Mouse (Mus musculus): ENCODE data around the gene Srrm4. TPM values are rescaled to one million over a fixed set of nuclear protein-coding genes. Genes with fewer than 3 reads are reported as not detected.
"Not testable (repeated sequence)": the region's sequence is repeated elsewhere in the genome, so short reads cannot be mapped to it uniquely, and the experiment has no call there.

Gene Srrm4
- total RNA-seq, 2 experiments from 2014 or later, result 1.6 to 1.9 TPM

DNA sequence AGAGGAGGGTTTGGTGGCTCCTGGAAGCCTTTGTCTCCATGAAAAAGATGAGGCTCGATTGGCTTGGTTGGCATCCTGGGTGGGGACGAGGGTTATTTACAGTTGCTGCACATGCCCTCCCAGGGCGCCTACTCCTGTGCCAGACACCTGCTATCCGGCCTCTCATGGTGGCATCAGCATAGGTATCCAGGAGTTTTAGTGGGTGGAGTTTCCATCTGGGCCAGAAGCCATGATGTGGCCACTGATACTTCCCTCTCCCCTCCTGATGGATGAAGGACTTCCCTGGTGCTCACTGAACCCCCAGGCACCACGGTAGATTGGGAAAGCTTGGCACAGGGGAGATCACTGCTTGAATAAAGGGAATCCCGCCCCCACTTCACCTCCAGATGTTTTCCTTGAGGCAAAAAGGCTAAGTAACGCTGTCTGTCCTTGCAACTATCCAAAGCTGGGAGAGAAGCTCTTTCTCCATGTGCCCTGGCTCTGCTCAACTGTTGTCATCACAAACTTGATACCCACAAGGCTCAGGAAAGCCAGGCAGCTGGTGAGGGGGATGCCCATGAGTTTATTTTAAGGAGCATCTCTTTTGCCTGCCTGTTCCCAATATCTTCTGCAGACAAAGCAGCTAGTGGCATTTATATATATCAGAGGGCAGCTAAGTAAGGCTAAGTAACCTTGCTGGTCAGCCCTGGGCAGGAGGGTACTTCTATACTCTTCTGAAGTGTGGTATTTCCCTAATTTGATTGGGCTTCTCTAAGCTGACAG lies 148.7 kb downstream of the Srrm4 start:
- no peak for DNase-seq

DNA sequence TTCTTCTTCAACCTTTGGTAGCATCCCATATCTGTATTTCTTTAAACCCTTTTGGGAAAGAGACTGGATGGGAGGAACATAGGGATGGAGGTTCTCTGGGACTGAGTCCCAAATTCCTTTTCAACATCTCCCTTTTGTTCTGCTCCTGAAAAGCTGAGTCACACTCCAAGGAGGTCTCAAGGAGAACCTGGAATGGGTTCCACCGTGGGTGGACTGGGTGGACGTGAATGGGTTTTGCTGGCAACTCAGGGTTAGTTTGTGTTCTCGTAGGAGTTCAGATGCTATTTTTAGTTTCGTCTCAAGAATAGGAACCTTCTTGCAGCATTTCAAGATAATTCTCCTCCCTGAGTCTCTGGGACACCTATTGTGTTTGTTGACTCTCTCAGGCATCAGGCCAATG lies 151.4 kb downstream of the Srrm4 start:
- no peak for DNase-seq

DNA sequence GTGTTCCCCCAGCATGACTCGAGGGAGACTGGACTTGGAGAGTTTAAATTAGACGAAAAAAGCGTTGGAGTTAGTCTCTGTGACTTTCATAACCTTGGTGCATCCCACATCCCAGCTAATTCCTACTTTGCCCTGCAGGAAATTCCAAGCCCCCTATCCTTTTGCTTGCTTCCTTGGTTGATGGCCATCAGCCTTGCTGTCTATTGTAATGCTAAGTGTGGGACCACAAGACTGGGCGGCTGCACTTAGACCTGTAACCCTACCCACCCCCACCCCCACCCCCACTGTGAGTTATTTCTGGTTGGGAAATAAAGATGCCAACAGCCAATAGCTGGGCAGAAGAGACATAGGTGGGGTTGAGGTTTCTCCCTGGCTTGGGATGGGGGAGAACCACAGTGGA lies 153.3 kb downstream of the Srrm4 start:
- no peak for DNase-seq

DNA sequence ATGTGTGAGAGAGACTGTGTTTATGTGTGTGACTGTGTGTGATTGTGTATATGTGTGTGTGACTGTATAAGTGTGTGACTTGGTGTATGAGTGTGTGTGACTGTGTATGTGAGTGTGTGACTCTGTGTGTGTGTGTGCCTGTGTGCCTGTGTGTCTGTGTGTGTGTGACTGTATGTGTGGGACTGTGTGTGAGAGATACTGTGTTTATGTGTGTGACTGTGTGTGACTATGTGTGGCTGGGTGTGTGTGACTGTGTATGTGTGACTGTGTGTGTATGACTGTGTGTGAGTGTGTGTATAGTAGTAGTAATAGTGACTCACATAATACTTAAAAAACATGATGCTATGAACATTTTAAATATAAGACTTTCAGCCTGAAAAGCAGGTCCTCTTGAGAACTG lies 155.5 kb downstream of the Srrm4 start:
- DNase-seq, result no peak

DNA sequence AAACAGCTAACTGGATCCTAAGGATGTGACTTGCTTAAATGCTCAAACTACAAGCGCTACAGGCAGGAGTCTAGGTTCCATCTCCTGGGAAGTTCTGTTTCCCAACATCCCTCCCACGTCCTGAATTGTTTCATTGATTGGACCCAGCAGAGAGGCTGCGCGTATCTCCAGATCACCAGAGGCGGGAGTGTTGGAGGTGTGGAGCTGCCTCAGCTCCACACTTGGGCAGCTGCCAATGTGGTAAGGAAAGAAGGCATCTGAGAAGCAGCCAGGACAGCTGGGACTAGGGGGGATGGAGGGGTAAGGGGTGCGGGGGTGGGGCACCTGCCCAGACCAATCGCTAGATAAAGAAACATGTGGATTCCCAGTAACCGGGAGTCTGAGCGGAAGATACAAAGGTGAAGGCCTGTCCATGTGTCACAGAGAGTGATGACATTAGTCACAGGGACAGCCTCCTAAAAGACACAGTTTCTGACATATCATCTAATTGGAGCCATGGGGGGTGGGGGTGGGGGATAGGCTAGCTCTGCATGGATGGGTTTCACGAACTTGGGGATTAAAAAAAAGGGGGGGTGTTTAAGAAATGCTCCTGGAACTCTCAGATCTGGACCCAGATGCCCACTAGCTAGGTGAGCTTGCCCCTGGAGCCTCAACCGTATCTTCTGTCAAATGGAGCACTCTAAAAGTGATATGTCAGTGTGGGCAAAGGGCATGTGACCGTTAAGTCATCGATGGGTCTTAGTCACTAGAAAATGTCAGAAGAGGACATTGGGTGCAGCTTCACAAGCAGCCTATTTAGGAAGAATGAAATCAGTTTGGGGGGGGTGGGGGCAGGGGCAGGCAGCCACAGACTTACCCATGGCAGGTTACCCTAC lies 156.4 kb downstream of the Srrm4 start:
- DNase-seq, result peak; percentile 40 to 46

DNA sequence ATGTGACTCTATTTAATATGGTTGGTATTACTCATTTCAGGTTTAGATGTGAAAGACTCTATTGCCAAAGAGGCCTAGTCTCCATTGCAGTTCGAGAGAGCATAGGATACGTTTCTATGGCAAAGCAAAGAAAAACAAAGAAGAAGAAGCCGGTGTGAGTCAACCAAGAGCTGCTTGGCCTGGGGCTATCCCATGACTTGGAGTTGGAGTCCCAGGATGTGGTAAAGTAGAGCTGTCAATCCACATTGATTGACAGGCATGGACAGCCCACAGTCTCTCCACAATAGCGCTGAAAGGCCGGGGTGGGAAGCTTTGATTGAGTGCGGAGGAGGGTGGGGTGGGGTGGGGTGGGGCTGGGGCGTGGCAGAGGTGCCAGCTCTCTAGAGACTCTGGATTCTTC lies 158.7 kb downstream of the Srrm4 start:
- DNase-seq, result no peak

DNA sequence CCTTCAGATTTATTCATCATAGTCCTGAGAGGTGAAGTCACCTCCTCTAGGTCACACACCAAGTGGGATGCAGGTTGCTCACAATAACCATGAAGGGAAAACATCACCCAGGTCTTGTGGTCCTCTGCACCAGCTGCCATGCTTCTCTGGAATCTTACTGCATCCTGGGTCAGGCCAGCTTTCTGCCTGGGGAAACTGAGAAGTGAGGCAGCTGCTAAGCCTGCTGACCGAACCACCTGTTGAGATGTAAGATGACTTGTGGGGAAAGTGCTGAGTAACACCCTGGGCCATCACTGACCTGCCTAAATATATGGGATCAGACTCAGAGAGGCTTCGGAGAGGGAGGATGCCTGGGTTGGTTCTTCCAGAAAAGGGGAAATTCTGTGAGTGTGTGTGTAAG lies 164.9 kb downstream of the Srrm4 start:
- DNase-seq, result no peak

DNA sequence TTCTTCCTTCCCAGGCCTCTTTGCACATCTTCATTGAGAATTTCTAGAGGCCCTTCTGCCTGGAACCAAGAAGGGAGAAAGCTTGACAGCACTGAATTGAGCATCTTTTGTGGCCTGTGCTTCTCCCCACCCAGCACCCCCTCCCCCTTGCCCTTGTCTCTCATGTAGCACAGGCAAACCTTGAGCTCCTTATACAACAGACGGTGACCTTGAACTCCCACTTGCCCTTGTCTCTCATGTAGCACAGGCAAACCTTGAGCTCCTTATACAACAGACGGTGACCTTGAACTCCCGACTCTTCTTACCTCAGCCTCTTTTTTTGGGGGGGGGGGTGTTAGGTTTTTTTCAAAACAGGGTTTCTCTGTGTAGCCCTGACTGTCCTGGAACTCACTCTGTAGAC lies 165.9 kb downstream of the Srrm4 start:
- DNase-seq, result not testable (repeated sequence)

DNA sequence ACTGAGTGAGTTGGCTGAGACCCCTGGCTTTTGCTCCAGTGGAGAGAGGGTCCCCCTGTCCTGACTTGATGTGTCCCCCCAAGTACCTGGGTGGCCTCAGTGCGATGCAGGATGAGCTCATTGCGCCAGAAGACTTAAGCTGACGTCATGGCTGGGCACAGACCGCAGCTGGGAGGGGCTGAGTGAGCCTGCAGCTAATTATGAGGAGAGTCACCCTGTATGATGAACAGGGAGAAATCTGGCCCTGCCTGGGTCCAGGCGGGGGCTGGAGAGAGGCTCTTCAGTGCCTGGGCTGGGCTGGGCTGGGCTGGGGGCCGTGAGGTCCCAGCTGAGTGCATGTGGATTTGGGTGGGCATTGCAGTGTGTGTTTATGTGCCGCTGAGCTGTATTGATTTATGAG lies 166.3 kb downstream of the Srrm4 start:
- DNase-seq, result peak; percentile 24 to 47

DNA sequence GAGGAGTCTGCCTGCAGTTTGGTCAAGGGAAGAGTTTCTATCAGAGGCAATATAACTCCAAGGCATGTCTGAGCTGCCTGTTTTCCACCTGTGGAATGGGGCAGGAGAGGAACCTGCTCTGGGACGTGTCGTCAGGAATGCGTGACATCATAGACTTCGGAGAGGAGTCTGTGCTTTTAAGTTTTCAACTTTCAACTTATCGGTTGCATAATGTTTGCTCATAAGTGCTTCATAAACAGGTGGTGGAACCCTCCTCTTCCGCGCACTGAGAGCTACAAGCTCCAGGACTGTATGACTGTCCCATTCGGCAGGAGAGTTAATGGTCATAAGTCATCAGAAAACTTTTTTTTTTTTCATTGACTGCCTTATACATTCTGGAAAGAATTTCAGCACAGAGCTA lies 167.9 kb downstream of the Srrm4 start:
- DNase-seq, result no peak

DNA sequence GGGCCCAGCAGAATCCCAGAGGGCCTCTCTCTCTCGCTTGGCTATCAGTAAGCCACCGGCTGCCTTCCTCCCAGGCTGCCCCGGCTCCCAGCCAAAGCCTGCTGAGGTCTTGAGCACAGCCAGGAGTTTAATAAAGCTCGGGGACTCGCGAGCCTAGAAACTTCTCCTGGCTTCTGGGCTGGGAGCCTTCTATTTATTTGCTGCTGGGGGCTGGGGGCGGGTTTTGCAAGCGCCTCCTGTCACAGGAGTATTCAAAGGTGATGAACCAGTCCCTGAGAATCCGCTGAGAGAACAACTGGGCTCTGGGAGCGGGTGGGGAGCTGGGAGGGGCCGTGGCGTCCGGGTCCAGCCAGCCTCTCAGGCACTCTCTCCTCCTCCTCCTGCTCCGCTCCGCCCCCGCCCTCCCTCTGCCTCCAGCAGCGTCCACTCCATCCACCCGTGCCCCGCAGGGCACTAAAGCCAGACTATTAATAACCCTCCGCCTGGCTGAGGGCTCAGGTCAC lies 168.9 kb downstream of the Srrm4 start, which contains the start of gene Hspb8:
TSS of gene Hspb8 (minus strand) at position 166 of the 503 bp plus-strand sequence.
- peak; percentile 90 to 94 for DNase-seq

DNA sequence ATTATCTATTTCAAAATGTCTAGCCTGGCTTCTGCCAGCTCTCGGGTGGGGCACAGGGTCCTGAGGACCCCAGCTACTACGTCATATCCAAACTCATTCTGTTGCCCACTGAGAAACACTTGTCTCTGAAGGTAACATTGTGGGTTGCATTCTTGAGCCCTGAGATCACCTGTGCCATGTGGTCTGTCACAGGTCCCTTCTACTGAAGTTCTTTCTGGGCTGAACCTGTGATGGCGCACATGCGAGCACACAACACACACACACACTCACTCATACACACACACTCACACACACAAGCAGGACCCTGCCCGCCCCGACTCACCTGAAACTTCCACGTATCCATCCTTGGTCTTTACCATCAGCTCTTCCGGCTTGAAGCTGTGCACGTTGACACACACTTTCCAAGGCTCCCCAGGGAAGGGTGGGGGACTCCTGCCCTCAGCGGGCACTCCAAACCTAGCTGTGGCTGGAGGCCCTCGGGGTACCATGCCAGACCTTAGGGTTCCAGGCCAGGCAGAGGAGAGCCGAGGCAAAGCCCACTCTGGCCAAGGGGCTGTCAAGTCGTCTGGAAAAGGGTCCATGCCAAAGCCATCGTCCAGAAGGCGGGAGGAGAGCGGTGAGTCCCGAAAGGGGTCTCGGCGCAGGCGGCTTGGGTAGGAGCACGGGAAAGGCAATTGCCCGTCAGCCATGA lies 169.7 kb downstream of the Srrm4 start:
- peak; percentile 18 to 44 for DNase-seq

DNA sequence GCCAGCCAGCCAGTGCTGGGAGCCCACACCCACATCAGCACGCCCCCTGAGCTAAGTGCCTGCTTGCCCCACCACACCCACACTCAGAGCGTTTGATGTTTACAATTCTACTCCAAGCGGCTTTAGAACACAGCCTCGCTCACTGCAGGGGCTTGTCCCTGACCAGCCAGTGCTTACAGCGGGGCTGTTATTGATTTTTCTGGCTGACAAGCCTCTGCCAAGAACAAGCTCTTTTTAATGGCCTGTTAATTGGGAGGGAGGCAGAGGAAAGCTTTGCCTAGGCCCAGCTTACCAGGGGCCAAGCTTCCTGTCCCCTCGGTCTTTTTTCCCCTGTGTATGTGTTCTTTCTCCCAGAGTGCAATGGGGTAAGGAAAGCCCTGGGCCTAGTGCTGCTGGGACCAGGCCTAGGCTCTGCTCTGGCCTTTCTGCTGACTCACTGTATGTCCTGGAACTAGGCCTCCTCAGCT lies 170.8 kb downstream of the Srrm4 start:
- peak; percentile 48 to 62 for DNase-seq

DNA sequence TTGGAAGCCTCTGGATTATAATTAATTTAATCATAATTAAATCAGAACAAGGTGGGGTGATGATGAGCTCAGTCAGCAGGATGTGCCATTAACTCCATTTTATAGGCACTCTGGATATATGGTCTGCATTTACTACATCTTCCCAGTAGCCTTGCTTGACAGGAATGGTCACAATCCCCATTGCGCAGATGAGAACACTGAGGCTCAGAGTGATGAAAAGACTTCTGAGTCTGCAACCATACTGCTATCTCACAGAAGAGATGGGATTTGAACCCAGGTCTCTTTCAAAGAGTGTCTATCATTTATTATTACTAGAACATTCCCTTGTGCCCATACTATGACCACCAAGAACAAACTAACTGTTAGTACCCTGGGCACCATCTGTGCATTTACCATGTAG lies 171.4 kb downstream of the Srrm4 start:
- DNase-seq, result no peak

DNA sequence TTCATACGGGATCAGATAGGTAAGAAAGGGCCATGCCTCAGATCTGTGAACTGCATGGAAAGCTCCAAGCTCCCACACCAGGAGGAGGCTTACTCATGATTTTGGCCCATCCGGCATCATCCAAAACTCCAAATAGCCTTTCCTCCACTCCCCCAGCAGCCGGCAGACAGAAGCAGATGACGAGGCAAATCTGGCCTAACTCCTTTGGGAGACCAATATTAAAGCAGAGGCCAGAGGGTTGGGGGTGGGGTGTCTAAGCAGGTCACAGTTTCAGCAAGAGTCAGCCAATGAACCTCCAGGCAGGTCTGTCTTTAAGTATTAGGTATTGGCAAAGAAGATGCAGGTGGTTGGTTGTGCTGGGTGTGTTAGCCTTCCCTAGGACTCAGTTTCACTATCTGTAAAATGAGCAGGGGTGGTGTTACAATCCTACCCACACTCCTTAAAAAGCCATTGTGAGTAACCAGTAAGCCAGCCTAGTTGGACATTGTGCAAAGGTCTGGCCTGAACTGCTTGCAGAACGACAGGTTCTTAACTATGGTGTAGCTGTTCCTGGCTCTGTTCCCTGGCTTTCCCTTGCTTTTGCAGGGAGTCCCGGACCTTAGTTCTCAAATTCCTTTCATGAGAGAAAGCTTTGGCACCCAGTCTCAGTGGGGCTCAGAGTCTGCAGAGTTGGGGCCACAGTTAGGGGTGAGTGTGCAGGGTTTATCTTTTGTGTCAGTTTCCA lies 172.1 kb downstream of the Srrm4 start:
- peak; percentile 19 to 48 for DNase-seq

DNA sequence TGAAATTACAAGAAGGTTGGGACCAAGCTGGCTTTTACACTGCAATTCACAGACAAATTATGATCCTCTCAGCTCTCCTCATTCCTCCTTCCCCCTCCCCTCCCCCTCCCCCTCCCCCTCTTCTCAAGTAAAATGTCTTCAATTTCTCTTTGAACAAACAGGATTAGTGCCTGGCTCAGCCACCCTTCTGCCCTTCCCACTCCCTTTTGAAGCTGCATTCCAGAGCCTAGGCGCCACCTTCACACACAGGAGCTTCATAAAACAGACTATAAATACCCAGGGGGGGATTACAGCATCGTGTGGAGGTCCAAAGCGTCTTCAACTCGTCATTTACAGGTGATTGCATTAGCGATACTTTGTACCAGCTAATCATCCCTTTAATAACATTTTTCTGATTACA lies 175.4 kb downstream of the Srrm4 start:
- DNase-seq, result no peak

DNA sequence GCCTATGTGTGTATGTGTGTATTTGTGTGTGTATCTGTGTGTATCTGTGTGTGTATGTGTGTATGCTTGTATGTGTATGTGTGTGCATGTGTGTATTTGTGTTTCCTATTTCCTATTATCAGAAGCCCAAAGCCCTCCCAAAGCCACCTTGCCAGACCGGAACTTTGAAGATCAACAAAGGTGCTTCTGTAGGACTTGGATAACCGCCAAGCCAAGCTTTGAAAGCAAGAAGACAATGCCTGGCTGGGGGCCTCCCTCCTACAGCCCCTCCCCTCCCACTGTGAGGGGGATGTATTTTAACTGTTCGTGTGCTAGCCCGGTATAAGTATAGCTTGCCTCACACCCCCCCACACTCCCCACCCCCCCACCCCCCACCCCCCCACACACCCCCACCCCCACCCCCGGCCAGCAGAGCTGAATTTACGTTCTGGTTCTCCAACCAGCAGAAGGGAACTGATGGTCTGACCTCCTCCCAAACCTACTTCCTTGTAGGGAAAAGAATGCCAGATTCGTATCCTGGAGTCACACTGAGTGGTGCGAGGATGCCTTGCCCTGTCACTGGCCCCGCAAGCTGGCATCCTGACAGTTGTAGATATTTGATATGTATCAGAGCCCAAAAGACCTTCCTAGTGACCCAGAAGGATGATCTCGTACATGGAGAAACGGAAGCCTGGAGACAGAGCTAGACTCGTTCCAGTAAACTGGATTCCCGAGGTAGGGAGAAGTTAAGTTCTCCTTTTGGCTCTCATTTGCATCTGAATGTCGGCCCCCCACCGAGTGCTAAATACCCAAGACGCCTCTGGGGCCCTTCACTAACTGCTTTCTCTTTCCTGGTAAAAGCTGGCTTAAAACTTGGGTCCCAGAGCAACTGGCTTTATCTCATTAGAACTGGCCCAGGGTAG lies 181.7 kb downstream of the Srrm4 start:
- no peak for DNase-seq

DNA sequence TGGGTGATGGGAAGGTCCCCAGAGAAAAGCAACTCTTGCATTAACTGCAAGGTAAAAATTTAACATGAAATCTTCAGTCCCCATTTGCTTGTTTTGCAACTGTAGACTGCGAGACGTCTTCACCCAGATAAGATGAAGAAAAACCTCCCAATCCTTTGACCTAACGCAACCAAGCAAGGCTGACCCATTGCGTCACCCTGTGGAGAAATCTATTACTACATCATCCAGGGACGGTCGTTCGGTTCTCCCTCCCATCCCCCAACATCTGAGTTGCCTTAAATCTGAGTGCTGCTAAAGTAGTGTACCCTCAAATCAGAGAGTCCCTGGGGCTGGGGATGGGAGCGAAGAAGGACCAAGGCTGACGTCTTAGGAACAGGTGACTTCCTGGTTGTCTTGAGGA lies 182.7 kb downstream of the Srrm4 start:
- peak in 1 of 2 experiments; percentile 38 for DNase-seq

DNA sequence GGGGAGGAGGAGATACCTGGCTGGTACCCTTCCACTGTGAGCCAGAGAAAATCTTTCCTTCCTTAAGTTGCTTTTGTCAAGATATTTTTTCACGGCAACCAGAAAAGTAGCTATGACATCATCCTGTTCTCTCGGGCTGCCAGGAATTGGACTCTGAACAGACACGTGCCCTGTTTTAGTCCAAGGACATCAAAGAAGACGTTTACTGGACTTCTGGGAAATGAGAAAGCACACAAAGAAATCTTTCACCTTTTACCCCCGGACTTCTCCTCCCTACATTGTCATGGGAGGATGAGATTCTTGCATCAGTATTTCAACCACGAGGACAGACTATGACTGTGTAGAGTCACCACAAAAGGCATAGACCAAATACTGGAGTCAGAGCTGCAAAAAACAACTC lies 183.7 kb downstream of the Srrm4 start:
- DNase-seq, result peak; percentile 40 to 50

DNA sequence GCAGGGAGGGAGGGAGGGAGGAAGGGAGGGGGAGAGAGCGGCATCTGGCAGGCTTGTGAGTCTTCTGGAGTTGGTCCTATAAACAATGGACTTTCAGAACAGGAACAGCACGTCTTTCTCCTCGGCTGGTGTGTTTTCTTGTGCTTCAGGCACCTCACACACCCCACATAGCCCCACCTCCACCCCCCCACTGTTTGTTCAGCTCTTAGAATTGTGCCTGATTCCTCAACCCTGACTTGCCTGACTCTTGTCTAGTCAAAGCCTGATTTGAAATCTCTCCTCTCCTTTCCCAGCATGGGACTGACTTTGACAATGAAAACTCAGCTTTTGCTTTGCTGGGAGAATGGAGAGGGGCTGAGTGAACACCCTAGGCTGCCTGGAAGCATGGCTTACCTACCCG lies 184.3 kb downstream of the Srrm4 start:
- DNase-seq, result no peak

DNA sequence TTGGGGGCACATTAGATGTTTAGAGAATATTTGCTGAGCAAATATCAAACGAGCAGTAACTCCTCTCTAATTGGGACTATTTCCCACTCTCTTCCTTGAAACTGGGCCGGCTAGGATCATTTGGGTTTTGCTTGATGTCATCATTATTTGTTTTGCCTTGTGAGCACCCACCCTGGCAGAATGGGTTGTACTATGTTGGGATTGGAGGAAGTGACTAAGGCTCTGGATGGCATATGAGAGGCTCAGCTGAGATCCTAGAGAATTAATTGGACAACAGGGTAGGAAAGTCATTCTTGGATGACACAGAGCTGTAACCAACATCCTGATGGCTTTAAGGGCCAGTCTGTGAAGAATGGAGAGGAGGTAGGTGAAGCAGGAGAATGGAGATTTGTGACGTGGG lies 185.1 kb downstream of the Srrm4 start:
- DNase-seq, result no peak

All from adrenal gland, postnatal 36 days (tissue).